Mouse (Mus musculus) skeletal muscle tissue, adult 2 months (tissue): ENCODE measurements around the gene Dhrs1.

ENCODE experiments used
- DNase-seq: peaks from one replicate; pipeline ENCODE4 v3.0.0-alpha.2; 2012; ENCODE audit warnings: low read depth, low spot score

The Dhrs1 gene

DNA sequence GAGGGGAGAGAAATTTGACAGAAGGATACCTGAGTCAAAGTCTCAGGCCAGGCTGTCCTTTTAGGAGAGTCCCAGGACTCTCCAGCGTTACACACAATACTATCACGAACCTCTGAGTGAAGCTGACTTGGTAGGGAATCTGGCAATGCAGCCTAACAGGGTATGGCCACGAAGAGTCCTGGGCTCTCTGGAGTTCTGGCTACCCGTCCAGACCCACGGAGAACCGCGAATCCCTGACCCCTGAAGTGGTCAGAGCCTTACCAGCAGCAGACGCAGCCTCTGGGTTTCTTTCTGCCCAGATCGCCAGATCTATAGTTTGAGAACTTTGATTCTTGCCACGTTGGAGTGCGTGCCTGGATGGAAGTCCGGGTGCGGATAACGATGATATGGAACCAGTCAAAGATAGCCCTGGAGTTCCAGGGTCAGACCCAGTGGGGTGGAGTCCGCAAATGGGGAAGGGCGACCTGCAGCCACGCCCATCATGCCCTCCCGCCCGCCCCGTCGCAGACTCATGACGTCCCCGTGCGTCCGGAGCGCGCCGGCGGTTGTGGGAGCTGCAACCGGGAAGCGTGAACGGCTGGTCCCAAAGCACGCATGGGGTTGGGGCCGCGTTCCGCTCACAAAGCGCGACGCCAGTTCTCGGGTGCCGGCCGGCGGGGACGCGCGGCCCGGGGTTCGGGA, at the start of gene Dhrs1, which contains the start of gene Nop9:
Dhrs1 (minus strand) TSS at position 511 of the 681 bp plus-strand sequence.
Nop9 (plus strand) TSS at position 514 of the 681 bp plus-strand sequence.
- peak; percentile 76 for DNase-seq

DNA sequence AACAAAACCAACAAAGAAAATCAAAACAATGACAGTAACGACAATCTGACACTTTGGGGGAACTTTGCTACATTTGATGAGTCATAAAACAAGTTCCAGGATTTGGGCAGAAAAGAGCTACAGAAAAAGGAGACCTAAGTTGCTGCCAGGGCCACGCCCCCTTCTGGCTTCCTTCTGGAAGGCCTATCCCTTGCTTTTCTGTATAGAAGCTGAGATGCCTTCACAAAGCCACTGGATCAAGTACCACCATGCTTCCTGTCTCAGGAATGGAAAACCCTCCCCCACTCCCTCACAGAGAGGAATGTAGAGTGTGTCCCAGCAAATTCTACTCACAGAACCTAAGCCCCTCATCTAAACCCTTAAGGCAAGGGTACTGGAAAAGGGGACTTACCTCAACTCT, 48.5 kb upstream of the Dhrs1 start:
- no peak for DNase-seq

GRCm38 (mm10) chr14:55793461-55793860, 48.0 kb upstream of the Dhrs1 start:
- no peak for DNase-seq

- no peak for DNase-seq
Observed at GRCm38 (mm10) chr14:55788256-55789050, 43.0 kb upstream of the Dhrs1 start, which contains the start of gene Ripk3. Gene Ripk3, minus strand, starts transcription at chr14:55788865.

DNA sequence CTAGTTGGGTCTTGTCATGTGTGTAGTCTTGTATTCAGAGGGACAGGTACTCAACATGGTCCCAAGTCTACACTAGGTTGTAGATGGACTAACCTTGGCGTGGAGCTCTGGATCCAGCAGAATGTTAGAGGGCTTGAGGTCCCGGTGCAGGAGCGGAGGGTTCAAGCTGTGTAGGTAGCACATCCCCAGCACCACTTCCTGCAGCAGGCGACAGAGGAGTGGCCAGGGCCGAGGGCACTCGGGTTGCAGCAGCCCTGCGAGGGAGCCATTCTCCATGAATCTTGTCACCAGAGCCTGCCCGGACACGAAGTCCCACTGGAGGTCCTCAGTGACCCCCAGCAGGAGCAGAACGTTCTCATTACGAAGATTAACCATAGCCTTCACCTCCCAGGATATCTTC, 42.2 kb upstream of the Dhrs1 start:
- DNase-seq = no peak

DNA sequence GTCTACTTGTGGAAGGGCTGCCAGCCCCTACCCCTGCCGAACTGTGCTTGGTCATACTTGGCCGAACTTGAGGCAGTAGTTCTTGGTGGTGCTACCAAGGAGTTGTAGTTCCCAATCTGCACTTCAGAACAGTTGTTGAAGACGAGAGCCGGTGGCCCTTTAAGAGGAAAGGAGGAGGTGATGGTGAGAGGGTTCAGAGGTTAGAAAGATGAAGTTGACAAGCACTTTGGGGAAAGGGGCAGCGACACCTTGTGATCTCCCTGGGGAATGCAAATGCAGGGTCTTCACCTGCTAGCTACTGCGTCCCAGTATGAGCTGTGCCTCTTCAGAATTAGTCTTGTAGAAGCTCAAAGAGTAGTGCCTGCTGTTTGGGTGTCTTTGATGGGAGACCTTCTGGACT, 39.7 kb upstream of the Dhrs1 start:
- no peak for DNase-seq

DNA sequence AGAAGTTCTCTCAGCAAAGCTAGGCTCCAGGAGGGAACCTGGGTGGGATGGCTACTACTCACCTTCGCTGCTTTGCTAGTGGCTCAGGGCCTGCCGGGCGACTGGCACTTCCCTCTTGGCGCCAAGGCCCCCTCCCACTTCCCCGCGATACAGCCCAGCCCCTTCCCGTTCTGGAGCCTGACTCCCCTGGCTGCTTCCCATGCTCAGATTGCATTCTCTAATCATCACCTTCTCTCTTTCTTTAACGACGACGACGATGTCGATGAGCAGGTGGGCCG, 38.4 kb upstream of the Dhrs1 start, which contains the start of gene Adcy4:
Adcy4 (minus strand) TSS at position 138 of the 278 bp plus-strand sequence.
- DNase-seq = no peak

GRCm38 (mm10) chr14:55783171-55783957, 37.9 kb upstream of the Dhrs1 start:
- peak; percentile 66 for DNase-seq

DNA sequence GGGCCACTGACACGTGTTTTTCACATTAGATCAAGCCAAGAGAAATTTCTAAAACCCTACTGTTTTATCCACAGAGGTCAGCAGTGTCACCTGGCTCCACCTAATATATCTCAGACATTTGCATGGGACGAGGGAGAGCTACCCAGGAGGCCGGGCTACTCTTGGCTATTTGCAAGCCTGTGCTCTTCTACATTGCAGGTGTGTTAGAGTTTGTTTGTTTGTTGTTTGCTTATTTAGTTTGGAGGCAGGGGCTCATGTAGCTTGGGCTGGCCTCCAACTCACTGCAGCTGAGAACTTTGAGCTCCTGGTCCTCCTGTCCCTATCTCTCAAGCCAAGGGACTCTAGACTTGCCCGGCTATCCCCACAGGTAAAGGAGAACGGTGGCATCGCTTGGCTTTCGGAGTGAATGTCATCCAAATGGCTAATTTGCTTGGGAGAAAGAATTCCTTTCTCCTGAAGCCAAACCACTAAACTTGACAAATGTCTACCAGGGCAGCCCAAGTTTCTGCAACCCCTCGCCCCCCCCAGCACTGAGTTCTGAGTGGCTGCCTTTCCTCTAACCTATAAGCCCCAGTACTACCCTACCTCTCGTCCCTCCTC, 37.0 kb upstream of the Dhrs1 start:
- DNase-seq = no peak

- DNase-seq = peak; percentile 77
Observed at GRCm38 (mm10) chr14:55781310-55781709, 35.8 kb upstream of the Dhrs1 start.

- no peak for DNase-seq
Observed at GRCm38 (mm10) chr14:55780736-55781135, 35.2 kb upstream of the Dhrs1 start.

GRCm38 (mm10) chr14:55779656-55780055, 34.2 kb upstream of the Dhrs1 start:
- DNase-seq = no peak

DNA sequence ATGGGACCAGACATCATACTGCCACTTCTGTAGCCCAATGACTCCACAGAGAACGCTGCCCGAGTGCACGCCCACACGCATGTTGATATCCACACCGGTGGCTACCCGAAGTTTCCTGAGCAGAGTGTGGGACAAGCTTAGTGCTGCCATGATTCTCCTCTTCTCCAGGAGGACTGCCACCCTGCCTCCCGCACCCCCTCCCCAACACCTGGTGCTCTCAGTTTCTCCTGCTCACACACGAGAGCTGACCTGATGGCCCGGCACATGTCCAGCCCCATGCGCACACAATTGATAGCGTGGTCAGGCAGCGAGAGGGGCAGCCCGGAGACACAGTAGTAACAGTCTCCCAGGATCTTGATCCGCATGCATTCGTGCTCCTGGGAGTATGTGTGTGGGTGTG, 33.2 kb upstream of the Dhrs1 start:
- DNase-seq = no peak

DNA sequence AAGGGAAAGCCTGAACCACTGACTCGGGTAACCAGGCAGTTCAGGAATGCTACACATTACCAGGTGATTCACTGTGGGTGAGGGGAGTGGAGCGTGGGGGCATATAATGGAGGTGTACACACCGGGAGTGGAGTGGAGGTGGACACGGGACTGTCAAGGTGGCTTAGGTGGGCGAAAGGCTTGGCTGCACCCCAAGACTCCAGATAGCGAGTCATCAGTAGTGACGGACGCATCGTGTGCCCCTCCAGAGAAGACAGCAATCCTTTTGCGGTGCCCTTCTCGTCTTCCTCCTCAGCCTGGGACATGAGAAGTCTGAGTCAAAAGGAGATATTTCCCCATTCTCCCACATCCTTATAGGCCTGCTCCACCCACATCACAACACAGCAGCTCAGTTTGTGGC, 32.3 kb upstream of the Dhrs1 start:
- no peak for DNase-seq

- no peak for DNase-seq
Observed at GRCm38 (mm10) chr14:55777176-55777575, 31.7 kb upstream of the Dhrs1 start.

GRCm38 (mm10) chr14:55776711-55777110, 31.2 kb upstream of the Dhrs1 start:
- DNase-seq = no peak

- DNase-seq = no peak
Observed at GRCm38 (mm10) chr14:55769087-55769703, 23.7 kb upstream of the Dhrs1 start.

DNA sequence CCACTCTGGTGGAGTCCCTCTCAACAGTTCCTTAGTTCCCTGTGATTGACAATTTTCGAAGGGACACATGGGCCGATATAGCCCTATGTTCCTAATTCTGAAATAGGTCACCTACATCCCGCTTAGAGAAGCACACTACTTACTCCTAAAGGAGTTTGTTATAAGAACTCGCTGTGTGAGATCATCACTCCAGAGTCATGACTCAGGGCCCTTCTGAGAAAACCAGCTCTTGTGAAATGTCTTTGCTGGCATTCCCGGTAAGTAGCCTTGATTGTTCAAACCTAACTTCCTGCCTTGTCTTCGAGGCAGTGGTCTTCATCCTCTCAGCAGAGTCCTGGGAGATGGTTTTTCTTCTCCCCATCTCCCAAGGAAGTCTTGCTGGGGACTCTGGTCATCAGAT, 23.1 kb upstream of the Dhrs1 start:
- DNase-seq = no peak

- DNase-seq = no peak
Observed at GRCm38 (mm10) chr14:55767519-55768414, 22.3 kb upstream of the Dhrs1 start.

- no peak for DNase-seq
Observed at GRCm38 (mm10) chr14:55765696-55766095, 20.2 kb upstream of the Dhrs1 start, which contains the start of gene Ltb4r1. Gene Ltb4r1, plus strand, starts transcription at chr14:55765962.
